Mouse (Mus musculus) forelimb bud, embryonic 11.5 days (tissue): Measurements from ENCODE around the gene Fam171a1.
"Not testable (repeated sequence)": the region's sequence is repeated elsewhere in the genome, so short reads cannot be mapped to it uniquely, and the experiment has no call there.

Experiments used
- DNase-seq: peaks from one replicate; pipeline ENCODE4 v3.0.0-alpha.2; 2012; ENCODE audit warnings: low read depth, low spot score

The Fam171a1 gene

DNA sequence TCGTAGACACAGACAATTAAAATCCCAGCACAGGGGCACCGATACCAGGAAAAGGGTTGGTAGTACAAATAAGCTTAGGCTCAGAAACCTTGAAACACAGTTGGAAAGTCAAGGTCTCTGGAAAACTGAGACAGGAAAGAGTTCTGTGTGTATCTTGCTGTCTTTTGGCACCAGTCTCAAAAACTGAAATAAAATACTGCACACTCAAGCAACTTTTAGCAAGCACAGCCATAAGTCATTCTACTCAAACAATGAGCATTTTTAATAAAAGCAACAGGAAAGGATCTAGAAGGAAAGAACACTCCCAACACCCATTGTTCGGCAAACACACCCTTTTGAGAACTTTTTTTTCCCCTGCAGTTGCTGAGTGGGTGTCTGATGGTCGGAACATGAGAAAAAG, at the start of gene Fam171a1:
Fam171a1 (plus strand) TSS at position 359 of the 400 bp plus-strand sequence.
- no peak for DNase-seq

DNA sequence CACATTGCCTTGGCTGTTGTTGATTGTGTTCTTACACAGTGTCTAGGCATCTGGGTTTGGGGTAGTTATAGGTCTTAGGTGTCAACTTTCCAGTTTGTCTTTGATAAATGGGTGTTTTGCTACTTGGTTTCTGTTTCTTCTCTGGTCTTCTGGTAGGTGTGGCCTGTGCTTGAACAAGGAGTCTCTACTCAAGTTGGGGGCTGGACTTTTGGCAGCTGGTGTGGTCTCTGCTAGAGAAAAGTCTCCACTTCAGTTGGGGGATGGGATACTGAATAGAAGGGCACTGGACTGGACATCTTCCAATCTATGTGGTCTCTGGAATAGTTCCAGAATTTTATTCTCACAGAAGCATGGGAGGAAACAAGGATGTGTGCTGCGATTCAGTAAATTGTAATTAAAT, 44.9 kb upstream of the Fam171a1 start:
- DNase-seq = no peak

DNA sequence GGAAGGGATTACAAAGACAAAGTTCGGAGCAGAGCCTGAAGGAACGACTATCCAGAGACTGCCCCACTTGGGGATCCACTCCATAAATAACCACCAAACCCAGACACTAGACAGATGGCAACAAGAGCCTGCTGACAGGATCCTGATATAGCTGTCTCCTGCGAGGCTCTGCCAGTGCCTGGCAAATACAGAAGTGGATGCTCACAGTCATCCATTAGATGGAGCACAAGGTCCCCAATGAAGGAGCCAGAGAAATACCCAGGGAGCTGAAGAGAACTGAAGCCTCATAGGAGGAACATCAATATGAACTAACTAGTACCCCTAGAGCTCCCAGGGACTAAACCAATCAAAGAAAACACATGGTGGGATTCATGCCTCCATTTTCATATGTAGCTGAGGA, 25.7 kb upstream of the Fam171a1 start:
- not testable (repeated sequence) for DNase-seq

DNA sequence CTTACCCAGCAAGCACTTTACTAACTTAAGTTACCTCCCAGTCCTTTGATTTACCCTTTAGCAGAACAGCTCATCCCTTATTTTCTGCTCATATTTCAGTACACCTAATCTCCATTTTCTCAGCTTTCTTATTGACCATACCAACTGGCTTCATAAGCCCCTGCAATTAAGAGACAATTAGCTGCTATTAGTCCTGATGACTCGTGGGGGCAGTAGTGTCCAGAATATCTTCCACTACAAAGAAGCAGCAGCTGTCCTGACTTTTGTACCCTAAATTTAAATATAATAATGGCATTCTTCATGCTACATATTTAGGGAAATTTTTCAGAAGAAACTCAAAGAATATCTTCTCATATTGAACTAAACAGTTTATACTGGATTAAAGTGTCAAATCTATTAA, 24.8 kb upstream of the Fam171a1 start:
- no peak for DNase-seq

DNA sequence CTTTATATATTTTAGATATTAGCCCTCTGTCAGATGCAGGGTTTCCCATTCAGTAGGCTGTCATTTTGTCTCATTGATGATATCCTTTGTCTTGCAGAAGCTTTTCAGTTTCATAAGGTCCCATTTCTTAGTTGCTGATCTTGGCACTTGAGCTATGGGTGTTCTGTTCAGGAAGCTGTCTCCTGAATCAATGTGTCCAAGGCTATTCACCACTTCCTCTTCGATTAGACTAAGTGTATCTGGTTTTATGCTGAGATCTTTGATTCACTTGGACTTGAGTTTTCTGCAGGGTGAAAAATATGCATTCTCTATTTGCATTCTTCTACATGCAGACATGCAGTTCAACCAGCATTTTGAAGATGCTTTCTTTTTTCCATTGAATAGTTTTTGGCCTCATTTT, 17.9 kb upstream of the Fam171a1 start:
- no peak for DNase-seq

DNA sequence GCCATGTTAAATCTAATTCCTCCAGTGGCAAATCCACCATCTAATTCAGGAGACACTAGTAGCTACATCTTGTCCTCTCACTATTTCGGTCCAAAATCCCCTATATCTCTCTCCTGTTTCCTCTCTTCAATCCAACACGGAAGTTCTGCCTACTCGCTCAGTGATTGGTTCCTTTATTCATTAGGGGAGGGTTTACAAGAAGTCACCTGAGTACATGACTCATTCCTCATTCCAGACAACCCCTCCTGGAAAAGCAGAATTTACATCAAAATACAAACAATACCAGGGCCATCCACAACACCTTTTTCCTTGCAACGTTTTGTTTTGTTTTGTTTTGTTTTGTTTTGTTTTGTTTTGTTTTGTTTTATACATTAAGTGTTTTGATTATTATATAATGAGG, 14.1 kb upstream of the Fam171a1 start:
- no peak for DNase-seq

DNA sequence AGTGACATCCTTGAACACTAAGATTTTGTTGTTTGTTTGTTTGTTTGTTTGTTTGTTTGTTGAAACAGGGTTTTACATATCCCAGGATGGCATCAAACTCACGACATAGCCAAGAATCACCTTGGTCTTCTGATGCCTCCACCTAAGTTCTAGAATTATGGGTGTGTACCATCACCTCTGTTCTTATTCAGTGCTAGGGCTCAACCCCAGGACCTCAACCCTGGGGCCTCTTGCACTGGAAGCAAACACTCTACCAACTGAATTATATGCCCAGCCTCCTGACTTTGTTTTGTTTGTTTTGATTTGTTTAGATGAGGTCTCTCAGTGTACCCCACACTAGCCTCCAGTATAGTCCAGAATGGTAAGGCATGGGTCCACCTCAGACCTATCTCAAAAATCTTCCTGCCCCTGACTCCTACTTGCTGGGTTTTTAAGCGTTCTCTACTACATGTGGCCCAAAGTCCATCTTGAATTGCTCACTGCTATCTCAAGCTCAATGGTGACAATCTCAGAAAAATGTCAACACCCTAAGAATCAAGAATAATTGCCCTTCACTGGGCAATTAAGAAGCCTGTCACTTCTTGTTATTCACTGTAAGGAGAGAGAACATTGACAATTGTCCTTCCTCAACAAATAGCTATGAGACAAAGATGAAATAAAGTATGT, 12.6 kb upstream of the Fam171a1 start:
- DNase-seq = no peak

DNA sequence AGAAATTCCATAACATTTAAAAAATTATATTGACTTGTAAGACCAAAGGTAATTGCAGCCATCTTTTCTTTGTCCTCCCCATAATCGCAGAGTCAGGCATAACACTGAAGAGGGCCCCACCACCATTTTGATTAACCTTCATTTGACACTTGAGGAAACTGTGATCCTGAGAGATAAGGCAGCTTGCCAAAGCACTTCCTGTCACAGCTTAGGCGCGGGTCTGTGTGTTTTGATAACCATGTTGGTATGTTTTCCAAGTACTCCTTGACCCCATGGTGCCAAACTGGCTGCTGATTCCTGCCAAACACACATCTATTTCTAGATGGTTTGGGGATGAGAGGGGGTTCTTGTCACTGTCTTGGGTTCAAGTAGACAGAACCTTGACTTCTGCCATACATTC, 11.7 kb upstream of the Fam171a1 start:
- no peak for DNase-seq

DNA sequence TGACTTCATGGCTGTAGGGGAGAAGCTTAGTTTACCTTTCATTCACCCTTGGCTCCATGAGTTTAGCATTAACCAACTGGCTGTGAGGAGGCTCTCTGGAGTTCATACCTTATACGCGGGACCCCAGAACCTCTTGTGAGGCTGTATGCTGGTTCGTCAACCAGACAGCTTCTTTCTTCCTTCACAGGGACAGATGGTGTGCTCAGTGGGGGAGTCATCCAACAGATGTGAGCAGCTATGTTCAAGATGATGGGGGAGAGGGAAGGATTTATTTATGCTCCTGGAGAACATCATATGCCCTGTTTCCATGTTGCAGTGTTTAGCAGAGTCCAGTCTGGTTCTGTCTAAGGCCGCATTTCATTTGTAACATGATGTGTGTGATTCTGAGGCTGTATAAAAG, 6.6 kb upstream of the Fam171a1 start:
- no peak for DNase-seq

DNA sequence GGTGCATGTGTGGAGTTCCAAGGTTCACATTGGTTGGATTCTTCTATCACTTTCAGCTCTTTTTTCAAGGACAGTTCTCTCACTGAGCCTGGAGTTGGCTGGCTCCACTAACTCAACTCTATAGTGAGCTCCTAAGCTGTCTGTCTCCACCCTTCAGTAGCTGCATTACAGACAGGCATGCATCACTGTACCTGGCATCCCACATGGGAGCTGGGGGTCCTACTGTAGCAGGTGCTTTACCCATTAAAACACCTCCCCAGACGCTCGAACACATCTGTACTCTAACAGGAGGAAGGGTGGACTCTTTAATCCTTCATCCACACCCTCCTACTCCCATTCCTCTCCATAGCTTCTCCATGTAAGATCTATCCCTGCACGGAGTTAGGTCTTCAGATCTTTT, 5.6 kb upstream of the Fam171a1 start:
- no peak for DNase-seq

DNA sequence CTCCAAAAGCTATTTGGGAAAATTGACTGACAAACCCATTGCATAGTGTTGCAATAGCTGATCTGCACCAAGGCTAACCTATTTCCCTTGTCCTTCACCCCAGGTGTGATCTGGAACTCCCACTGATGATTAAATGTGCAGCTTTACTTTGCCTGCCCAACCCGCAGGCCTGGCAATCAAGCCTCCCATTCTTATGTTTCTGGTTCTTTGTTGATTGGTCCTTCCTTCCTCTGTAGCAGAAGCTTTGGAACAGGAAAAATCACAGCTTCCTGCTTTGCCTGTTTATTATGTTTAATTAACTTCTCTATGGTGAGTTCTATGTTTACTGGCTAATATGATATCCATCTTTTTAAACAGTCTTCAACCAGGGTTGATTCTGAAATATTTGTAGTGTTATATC, 5.2 kb upstream of the Fam171a1 start:
- DNase-seq = no peak

DNA sequence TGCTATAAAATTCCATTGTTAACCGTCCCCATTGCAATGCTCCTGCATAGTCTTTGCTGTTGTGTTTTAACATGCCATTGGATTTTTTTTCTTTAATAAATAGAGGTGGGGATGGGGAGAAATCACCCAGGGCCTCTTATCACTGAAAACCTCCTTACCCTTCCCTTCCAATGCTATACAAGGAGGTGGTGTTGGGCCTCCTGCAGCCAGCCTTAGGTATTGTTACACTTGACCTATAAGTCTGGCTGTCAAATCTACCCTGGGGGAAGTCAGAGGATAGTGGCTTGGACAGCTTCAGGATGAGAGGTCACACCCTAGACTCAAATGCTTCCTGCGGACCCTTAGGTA, 3.8 kb downstream of the Fam171a1 start:
- DNase-seq = no peak

DNA sequence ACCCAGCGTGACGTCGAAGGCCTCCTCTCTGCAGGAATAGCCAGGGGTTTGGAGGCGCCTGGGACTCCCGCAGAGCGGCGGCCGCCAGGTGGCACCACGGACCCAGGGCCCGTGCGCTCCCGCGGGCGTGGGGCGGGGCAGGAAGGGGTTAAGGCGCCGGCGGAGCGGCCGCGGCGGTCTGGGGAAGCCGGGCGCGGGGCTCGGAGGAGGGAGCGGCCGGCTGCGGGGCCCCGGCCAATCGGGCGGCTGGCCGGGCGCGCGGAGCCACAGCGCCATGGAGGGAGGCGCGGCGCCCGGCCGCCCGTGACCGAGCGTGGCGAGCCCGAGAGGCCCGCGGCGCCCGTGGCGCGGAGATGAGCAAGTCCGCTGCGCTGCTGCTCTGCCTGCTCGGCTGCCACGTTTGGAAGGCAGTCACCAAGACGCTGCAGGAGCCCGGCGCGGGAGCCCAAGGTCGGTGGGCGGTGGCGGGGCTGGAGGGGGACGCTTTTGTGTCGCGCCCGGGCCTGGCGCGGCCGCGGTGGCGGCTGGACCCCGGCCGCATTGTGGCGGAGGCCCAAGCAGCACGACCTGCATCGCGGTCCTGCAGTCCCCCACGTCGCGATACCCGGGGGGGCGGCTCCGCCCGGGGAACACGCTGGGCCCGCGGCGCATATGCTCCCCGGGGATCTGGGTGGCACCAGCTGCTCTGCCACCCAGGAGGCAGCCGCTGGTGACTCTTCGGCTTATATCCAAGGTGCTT, 4.3 kb downstream of the Fam171a1 start:
- DNase-seq = peak; percentile 80

DNA sequence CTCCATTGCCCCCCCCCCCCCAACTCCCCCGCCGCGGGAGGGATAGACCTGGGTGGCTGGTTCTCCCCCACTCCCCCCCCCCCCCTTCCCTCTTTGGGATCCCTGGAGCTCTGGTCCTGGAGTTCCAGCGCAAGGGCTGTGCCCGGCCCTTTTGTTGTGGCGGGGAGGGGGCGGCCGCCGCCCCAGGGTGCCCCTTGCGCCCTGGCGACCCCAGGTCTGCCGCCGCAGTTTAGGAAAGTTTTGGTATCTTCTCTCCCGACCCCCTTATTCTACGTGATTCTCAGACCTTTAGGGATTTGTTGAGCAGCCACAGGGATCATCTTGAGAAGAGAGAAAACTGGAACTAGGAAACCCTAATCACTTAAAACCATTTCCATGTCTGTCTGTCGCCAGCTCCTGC, 4.9 kb downstream of the Fam171a1 start:
- DNase-seq = no peak

DNA sequence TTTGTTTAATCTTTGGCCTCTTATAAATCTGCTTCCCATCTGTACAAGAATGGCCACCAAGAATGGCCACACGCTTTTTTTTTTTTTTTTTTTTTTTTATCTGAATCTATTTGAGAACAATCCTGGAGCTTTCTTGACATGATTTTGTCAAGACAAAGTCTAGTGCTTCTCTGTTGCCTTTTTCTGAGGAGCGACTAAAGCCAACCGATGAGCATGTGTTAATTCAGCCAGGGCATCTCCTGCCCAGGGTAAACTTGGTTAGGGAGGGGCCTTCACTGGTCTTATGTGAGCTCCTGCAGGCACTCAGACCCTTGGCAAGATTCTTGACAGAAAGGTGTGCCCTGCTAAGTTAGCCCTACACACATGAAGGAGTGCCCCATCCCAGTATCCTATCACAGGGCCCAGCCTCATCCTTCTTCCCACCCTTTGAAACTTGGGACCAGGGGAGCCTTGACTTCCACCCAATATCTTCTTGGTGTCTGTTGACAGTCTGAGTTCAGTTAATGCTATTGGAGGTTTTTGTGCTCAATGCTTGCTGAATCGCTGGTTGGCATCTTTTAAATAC, 5.4 kb downstream of the Fam171a1 start:
- DNase-seq = no peak

DNA sequence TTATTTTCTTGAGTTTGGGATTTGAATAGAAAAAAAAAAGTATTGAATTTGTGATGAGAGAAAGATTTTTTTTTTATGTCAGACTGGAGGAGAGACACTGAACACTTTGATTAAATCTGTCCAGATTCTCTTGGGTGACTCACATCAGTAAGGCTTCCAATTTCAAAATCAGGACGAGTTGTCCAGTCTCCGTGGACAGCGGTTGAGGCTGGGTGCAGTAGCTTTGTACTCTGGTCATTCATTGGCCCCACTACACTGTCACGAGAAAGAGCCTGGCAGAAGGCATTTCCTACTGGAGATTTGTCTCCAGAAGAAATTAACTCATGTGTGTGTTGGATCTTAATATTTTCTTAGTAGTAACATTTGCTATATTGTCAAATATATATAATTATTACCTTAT, 8.5 kb downstream of the Fam171a1 start:
- DNase-seq = no peak

DNA sequence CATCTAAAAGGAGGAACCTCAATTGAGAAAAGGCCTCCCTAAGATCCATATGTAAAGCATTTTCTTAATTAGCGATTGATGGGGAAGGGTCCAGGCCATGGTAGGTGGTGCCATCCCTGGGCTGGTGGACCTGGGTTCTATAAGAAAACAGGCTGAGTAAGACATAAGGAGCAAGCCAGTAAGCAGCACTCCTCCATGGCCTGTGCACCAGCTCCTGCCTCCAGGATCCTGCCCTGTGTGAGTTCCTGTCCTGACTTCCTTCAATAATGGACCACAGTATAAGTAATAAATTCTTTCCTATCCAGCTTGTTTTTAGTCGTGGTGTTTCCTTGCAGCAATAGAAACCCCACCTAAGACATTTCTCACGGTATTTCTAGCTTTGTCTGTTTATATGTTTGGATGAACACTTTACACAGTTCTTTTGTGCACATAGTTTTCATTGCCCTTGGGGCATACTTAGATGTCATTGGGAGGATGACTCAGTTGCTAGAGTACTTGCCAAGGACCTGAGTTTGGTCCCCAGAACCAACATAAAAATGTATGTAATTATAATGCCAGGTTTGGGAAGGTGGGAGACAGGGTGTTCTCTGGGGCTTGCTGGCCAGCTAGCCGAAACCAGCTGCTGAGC, 13.3 kb downstream of the Fam171a1 start:
- DNase-seq = no peak

DNA sequence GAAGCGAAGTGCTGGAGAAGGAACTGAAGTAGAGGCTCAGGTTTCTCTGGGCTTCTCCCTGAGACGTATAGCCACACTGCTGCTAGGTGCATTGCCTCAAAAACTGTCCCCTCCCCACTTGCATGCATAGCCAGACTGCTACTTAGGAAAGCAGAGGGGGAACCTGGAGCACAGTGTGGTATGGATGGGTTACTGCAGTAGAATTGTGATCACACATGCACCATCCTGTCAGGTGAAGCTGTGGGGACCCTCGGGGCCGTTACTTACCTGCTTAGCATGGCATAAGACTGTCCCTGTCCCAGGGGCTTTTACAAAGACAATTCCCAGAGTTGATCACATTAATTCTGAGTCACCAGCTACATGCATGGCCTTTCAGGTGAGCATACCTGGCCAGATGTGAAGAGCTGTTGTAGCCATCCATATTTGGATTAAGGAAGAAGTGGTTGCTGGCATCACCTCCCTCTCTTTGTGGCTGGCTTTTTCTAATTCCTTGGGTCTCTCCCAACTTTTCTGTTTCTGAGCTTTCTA, 14.4 kb downstream of the Fam171a1 start:
- no peak for DNase-seq

DNA sequence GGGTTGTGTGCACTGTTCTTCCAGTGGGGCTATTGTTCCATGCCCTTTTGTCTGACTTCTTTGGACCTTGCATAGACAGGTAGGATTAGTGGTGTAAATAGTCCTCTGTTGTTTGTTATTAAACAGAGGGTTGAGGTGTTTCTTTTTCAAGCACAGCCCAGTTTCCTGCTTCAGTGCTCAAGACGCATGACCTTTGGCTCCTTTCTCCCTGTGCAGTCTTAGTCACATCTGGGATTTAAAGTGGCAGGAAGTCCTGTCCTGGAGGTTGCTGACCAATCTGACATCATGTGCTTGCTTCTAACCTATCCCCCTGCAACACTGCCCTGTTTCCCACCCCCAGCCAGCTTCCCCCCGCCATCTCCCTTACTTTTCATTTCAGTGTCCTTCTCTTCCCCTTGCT, 14.9 kb downstream of the Fam171a1 start:
- no peak for DNase-seq

DNA sequence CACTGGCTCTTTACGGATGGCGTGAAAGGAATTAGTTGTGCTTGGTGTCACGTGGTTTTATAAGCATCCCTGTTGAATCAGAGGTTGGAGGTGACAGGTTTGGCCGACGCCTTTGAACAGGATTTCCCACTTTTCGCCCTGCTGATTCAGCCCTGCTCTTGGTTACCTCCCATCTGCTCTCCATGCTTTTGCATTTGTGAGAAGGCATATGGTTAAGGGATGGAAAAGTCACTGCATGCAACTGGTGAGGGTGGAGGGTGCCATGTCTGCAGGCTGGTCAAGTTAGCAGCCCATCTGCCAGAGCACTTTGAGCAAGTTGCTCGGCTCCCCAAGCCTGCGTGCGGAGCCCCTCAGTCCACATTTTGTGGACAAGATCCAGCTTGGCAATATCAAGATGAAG, 18.4 kb downstream of the Fam171a1 start:
- no peak for DNase-seq

DNA sequence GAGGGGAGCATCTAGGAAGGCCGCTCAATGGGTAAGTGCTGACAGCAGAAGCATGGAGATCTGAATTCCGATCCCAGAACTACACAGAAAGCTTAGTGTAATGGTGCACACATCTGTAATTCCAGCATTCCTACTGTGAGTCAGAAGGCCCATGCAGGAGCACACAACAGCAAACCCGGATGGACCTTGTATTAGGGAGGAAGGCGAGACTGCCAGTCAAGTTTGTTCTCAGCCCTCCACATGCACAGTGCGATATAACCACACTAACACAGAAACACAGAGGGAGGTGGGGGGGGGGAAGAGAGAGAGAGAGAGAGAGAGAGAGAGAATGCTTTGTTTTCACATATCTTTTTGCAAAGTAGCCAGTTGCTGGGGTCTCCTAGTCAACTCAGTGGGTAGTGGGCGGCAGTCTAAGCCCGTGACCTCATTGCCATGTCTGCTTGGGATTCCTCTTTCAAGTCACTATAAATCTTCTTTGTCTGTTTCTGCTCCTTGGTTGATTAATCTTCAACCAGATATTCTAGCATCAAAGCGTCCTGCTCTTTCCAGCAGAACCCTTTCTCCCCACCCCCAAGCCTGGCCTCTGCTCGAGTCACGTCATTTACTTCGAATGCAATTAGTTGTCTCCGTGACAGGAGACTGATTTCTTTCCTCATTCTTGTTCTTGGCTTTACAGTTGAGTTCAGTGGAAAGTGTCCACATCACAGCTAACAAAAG, 20.7 kb downstream of the Fam171a1 start:
- DNase-seq = no peak

DNA sequence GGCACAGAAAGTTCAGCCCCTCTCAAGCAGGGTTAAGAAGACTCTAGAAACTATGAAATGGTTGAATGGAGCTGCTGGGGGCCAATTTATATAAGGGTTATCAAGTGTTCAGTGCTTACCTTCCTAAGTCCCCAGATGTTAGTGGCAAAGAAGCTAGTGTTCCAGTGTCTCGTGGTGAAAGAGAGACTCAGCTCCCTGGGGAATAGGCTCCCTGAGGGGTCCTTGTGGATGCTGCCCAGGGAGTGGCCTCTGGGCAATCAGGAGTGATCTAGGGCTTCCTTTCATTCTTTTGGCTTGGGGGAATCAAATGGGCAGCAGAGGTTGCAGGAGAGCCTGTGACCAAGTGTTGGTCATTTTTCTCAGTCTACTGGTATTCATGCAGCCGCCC, 21.3 kb downstream of the Fam171a1 start:
- DNase-seq = no peak
